Comparison of ENCODE assay signal across 8 mouse cellular contexts in genomic region chr13:98813167-98813566, GRCm38 (mm10). TPM values are rescaled to one million over a fixed set of nuclear protein-coding genes. Genes with fewer than 3 reads are reported as not detected.
DNase-seq lines count a peak whose midpoint lies in the region; ATAC-seq and TF ChIP-seq lines count a peak whose summit lies in the region.

No protein-coding gene starts in this region.

- no peak for ATAC-seq in megakaryocyte, adult 5-6 weeks (ENCODE audit: poor library complexity, severe bottlenecking)
- no peak for ATAC-seq in liver, embryonic 13.5 days (ENCODE audit: low read depth)
- ATAC-seq in stomach, embryonic 16.5 days (ENCODE audit: insufficient read depth, low FRiP score): no peak

- intact Hi-C loops in heart, postnatal 10 days (cut with DNase I): loop anchor here (5.0 kb wide), 2 partner anchors 66 to 86 kb away; no protein-coding TSS in a partner anchor

- H3K4me3 ChIP-seq in megakaryocyte, embryonic 14.5 days (replicated peaks): peak overlapping the region; percentile 98
- peak overlapping the region; percentile 98 for H3K4me3 ChIP-seq in liver, embryonic 13.5 days (replicated peaks)
- no peak overlapping the region for H3K4me3 ChIP-seq in stomach, embryonic 16.5 days (replicated peaks; ENCODE audit: low read length)
- no peak overlapping the region for H3K4me3 ChIP-seq in thymus, adult 2 months (ENCODE audit: control insufficient read depth, insufficient read depth, low read length)

- TF ChIP-seq POLR2A in thymus, adult 2 months (IDR thresholded peaks at IDR 0.05; ENCODE audit: control insufficient read depth, extremely low read depth, insufficient read depth, low read length, poor library complexity): no peak

- peaks cover 51% of the 10 kb centered on the region for H3K4me1 ChIP-seq in megakaryocyte, embryonic 14.5 days
- peaks cover 46% of the 10 kb centered on the region for H3K4me1 ChIP-seq in liver, embryonic 13.5 days (replicated peaks)
- H3K4me1 ChIP-seq in stomach, embryonic 16.5 days (ENCODE audit: control insufficient read depth, insufficient read depth, low read length): peaks cover 7% of the 10 kb centered on the region
- H3K4me1 ChIP-seq in thymus, adult 2 months (replicated peaks; ENCODE audit: control insufficient read depth, insufficient read depth, low read length): no peaks in the 10 kb centered on the region; the same call in 1 of the 2 replicates

- 67% methylated on average over 2 of the region's 2 CpGs for WGBS in liver, embryonic 13.5 days (ENCODE audit: insufficient replicate concordance)
- WGBS in stomach, embryonic 16.5 days: 66% methylated on average over 2 of the region's 2 CpGs
- 75% methylated on average over 2 of the region's 2 CpGs for WGBS in thymus, adult 2 months

- no peaks in the 10 kb centered on the region for H3K9me3 ChIP-seq in megakaryocyte, embryonic 14.5 days
- no peaks in the 10 kb centered on the region for H3K9me3 ChIP-seq in liver, embryonic 13.5 days (replicated peaks)
- H3K9me3 ChIP-seq in stomach, embryonic 16.5 days (replicated peaks; ENCODE audit: control insufficient read depth, low read length): no peaks in the 10 kb centered on the region

- peaks cover 2% of the 10 kb centered on the region for H3K36me3 ChIP-seq in megakaryocyte, embryonic 14.5 days (replicated peaks; ENCODE audit: low read length)
- H3K36me3 ChIP-seq in liver, embryonic 13.5 days: no peaks in the 10 kb centered on the region
- H3K36me3 ChIP-seq in stomach, embryonic 16.5 days (ENCODE audit: control insufficient read depth, insufficient read depth, low read length): no peaks in the 10 kb centered on the region
- H3K36me3 ChIP-seq in thymus, adult 2 months (ENCODE audit: control insufficient read depth, insufficient read depth, low read length): no peaks in the 10 kb centered on the region

- peak overlapping the region; percentile 100 for H3K9ac ChIP-seq in liver, embryonic 13.5 days
- H3K9ac ChIP-seq in stomach, embryonic 16.5 days (ENCODE audit: low read length): no peak overlapping the region

- peak; percentile 45 for DNase-seq in heart, adult 11 months
- no peak for DNase-seq in heart, postnatal 10 days
- DNase-seq in liver, embryonic 13.5 days: no peak
- DNase-seq in thymus, adult 2 months: no peak
- no peak for DNase-seq in embryo, embryonic 9.5 days (ENCODE audit: extremely low spot score)

- no peaks in the 10 kb centered on the region for H3K27me3 ChIP-seq in megakaryocyte, embryonic 14.5 days (replicated peaks)
- H3K27me3 ChIP-seq in liver, embryonic 13.5 days: no peaks in the 10 kb centered on the region
- no peaks in the 10 kb centered on the region for H3K27me3 ChIP-seq in stomach, embryonic 16.5 days (ENCODE audit: control insufficient read depth, insufficient read depth, low read length)
- no peaks in the 10 kb centered on the region for H3K27me3 ChIP-seq in thymus, adult 2 months (ENCODE audit: control insufficient read depth, insufficient read depth, low read length)

- H3K4me2 ChIP-seq in liver, embryonic 13.5 days: peak overlapping the region; percentile 73
- H3K4me2 ChIP-seq in stomach, embryonic 16.5 days (ENCODE audit: low read depth, low read length): peak overlapping the region; percentile 67

- peak overlapping the region; percentile 70 for H3K27ac ChIP-seq in liver, embryonic 13.5 days
- H3K27ac ChIP-seq in stomach, embryonic 16.5 days (ENCODE audit: low read length): no peak overlapping the region
- H3K27ac ChIP-seq in thymus, adult 2 months (ENCODE audit: control insufficient read depth, insufficient read depth, low read length): no peak overlapping the region

- no peak for TF ChIP-seq CTCF in thymus, adult 2 months (IDR thresholded peaks at IDR 0.05; ENCODE audit: borderline replicate concordance, control insufficient read depth, extremely low read depth, insufficient read depth, low read length, poor library complexity)

RNA-seq across cellular contexts. Expression of gene Fcho2, which starts 2.1 kb away (rescaled TPM):
- 10 to 100 TPM; 42.4 to 48.2 TPM for total RNA-seq in heart, postnatal 10 days (2021)
- 0.39 TPM in 1 of 2 replicates, not detected in the other for polyA plus RNA-seq in megakaryocyte, embryonic 14.5 days (2012; ENCODE audit: insufficient read depth, low replicate concordance)
- 123 and 128 TPM in 2 replicates for total RNA-seq in megakaryocyte, adult 5-6 weeks (2015)
- total RNA-seq in megakaryocyte, adult 5-6 weeks (2017): 47.5 and 78.3 TPM in 2 replicates
- 20.6 and 28.5 TPM in 2 replicates for polyA plus RNA-seq in liver, embryonic 13.5 days (2015; fragmentation: Nextera tagmentation; extraction: Ambion mirVana)
- 42.0 and 42.7 TPM in 2 replicates for polyA plus RNA-seq in stomach, embryonic 16.5 days (2015; fragmentation: Nextera tagmentation; extraction: Ambion mirVana)
- 9.6 and 10.7 TPM in 2 replicates for polyA plus RNA-seq in thymus, adult 2 months (2012; rRNA removed)

Comparison
In these comparisons a context has a peak if more than half of its experiments do, and no peak if none do; other contexts are left out.
1. H3K4me3 ChIP-seq: peak in megakaryocyte, embryonic 14.5 days (single experiment) and liver, embryonic 13.5 days (single experiment); none in stomach, embryonic 16.5 days (single experiment) and thymus, adult 2 months (single experiment).